Mouse (Mus musculus): ENCODE results near the gene Muc3.
"Not testable (repeated sequence)": the region's sequence is repeated elsewhere in the genome, so short reads cannot be mapped to it uniquely, and the experiment has no call there.

The Muc3 gene

DNA sequence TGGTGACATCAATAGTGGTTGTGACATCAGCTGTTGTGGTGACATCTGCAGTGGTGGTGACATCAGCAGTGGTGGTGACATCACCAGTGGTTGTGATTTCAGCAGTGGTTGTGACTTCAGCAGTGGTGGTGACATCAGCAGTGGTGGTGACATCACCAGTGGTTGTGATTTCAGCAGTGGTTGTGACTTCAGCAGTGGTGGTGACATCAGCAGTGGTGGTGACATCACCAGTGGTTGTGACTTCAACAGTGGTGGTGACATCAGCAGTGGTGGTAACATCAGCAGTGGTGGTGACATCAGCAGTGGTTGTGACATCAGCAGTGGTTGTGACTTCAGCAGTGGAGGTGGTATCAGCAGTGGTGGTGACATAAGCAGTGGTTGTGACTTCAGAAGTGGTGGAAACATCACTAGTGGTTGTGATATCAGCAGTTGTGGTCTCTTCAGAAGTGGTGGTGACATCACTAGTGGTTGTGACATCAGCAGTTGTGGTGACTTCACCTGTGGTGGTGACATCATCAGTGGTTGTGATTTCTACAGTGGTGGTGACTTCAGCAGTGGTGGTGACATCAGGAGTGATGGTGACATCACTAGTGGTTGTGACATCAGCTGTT, at the start of gene Muc3:
Muc3 (minus strand) TSS at position 51 of the 611 bp plus-strand sequence.
- not testable (repeated sequence) for DNase-seq

- no peak for DNase-seq
These were observed 45.5 kb upstream of the Muc3 start for GRCm38 (mm10) chr5:137194488-137195120.

DNA sequence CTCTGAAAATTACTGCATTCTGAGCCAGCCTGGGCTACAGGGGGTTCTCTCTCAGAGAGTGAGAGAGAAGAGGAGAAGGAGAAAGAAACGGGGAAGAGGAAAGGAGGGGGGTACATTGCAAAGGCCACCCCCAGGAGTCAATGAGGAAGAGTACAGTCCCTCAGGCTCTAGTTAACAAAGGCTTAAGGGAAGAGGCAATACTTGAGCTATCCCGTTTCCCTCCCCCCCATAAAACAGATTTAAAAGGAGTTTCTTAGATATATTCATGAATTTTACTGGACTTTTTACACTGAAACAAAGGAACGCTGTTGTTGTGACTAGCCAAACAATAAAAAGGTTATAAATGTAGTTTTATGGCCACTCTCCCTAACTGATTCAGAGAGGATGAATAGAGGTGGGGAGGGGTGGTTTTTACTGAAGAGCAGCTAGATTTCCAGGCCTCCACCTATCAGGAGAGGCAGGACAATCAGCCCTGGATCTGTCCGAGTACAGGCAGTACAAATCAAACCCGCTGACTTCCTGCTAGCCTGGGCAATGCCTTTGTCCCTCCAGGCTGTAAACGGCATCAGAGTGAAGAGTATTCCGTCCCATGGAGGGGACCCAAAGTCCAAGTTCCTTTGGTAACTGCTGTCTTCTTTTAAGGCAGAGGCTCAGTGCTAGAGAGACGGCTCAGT, 44.3 kb upstream of the Muc3 start:
- no peak for DNase-seq

DNA sequence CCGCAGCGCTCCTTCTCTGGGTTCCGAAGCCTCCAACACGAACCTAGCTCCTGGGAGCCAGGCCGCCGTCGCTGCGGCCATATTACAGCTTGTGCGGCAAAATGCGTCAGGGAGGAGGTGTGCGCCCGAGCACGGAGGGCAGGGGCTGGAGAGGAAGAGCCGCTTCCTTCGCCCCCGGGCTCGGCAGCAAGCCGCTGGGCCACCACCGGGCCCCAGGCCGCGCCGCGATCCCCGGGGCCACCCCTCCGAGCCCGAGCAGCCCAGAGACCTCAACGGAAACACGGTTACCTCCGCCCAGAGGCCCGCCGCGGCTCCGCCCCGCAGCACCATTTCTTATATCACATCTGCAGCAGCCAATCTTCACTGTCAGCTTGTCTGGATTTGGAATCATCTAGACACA, 40.2 kb upstream of the Muc3 start:
- DNase-seq, result no peak

- DNase-seq, result no peak
These were observed 36.2 kb upstream of the Muc3 start for GRCm38 (mm10) chr5:137185362-137185761.

- no peak for DNase-seq
These were observed 30.7 kb upstream of the Muc3 start for GRCm38 (mm10) chr5:137179646-137180374.

GRCm38 (mm10) chr5:137173967-137174366, 24.8 kb upstream of the Muc3 start:
- no peak for DNase-seq

GRCm38 (mm10) chr5:137172591-137172990, 23.5 kb upstream of the Muc3 start:
- no peak for DNase-seq

GRCm38 (mm10) chr5:137171478-137171877, 22.4 kb upstream of the Muc3 start:
- DNase-seq, result no peak

GRCm38 (mm10) chr5:137170836-137171380, 21.8 kb upstream of the Muc3 start:
- no peak for DNase-seq

GRCm38 (mm10) chr5:137167539-137167938, 18.4 kb upstream of the Muc3 start:
- DNase-seq, result no peak

DNA sequence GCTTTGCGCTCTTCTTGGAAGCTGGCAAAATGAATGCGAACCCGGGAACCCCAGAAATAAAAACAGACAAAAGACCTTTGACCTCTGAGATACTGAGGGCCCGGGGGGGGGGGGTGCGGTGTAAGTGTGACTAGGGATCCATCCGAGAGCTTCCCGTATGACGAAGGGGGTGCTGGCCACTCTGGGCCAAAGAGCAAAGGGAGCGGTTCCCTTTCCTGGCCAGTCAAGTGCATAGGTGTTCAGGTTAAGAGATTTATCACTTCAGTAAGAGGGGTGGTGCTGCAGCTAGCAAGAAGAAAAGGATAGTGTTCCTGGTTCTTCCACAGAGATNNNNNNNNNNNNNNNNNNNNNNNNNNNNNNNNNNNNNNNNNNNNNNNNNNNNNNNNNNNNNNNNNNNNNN, 16.9 kb upstream of the Muc3 start:
- DNase-seq, result no peak

DNA sequence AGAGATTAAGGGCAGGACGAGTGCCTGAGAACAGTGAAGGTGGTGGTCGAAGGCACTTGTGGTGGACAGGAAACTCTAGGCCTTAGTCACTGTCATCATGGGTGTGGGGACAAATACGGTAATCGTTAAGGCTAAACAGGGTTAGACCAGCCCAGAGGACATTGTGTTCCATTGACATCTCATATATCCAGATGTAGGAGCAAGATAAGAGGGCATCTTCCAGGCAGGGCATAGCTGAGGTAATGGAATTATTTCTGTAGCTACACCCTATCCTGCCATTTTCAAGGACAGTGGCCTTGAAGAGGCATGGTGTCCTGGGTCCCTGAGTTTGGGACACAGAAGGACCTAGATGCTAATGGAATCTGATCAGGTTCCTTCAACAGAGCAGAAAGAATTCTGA, 12.7 kb upstream of the Muc3 start:
- no peak for DNase-seq

DNA sequence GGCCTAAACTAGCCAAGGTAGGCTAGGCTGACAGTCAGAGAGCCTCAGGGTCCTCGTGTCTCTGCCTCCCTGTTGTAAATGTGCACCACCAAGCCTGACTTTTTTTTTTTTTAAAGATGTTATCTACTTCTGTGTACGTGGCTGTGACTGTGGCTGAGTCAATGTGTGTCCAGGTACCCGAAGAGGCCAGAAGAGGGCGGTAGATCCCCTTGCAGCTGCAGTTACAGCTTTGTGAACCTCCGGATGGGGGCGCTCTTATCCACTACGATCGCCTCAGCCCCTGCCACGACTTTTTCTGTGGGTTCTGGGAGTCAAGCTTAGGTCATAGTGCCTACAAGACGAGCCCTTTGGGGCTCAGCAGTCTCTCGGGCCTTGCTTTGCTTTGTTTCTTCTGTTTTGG, 10.3 kb upstream of the Muc3 start:
- DNase-seq, result no peak

DNA sequence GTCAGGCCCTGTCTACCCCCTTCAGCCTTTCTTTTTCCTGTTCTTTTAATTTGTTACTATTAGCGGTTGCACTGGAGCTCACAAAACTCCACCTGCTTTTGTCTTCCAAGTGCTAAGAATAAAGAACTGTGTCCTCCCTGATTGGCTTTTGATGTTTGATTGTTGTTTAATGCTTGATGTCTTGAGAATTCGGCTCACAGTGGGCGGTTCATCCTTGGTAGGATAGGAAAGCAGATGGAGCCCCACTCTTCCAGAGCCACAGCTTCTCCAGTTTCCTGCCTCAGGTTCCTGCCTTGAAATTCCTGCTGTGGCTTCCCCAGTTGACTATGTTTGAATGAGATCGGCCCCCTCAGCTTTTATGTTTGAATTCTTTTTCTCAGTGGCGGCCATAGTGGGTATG, 4.2 kb upstream of the Muc3 start:
- DNase-seq, result no peak

GRCm38 (mm10) chr5:137152623-137153022, 3.5 kb upstream of the Muc3 start:
- no peak for DNase-seq

GRCm38 (mm10) chr5:137140836-137141235, 8.3 kb downstream of the Muc3 start:
- DNase-seq, result no peak

DNA sequence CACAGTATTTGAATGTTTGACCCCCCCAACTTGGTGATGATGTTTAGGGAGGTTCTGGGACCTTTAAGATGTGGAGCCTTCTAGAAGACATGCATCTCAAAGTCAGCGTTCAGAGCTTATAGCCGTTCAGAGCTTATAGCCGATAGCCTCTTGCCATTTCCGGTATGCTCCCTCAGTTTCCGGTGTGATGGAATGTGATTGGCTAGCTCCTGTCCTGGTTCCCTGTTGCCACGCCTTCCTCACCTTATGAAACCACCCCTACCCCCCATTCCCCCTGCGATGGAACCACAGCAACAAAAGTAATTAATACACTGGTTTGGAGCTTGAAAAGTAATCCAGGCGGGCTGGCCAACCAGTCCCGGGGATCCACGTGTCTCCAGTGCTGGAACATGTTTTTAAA, 10.1 kb downstream of the Muc3 start:
- DNase-seq, result no peak

GRCm38 (mm10) chr5:137134959-137135358, 14.2 kb downstream of the Muc3 start:
- no peak for DNase-seq

DNA sequence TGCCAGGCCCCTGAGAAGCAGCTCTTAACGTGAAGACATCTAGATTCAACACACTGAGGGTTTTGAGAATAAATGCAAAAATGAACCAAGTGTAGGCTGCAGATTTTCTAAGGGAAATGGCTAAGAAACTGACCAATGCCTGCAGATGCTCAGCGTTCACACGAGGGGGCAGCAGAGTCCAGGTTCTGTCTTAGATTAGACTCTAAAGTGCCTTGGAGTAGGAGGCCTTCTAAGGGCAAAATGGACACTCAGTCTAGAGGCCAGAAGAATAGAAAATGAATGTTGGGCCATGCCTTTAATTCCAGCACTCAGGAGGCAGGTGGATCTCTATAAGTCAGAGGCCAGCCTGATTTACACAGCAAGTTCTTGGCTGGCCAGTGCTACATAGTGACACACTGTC, 17.6 kb downstream of the Muc3 start:
- DNase-seq, result peak; percentile 26

- DNase-seq, result no peak
These were observed 19.8 kb downstream of the Muc3 start for GRCm38 (mm10) chr5:137129281-137129680.

DNA sequence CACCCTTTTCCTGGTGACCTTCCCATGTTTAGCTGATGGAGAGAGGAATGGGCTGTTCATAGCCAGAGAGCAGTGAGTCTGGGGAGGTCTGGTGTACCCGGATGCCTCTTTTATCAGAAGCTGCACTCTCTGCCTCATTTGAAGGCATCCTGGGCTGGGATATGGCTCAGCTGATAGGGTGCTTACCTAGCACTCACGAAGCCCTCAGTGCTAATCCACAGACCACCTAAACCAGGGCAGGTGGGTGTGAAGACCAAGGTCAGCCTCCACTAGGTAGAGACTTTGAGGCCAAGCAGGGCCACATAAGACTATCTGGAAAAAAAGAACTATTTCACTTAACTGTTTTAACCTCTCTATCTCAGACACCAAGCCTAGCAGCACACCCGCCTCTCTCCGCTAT, 25.6 kb downstream of the Muc3 start:
- DNase-seq, result no peak

- DNase-seq, result peak; percentile 39
These were observed 26.4 kb downstream of the Muc3 start for GRCm38 (mm10) chr5:137122686-137123193.
